Mouse (Mus musculus) lung, postnatal 0 days (tissue): ENCODE measurements at regions not wholly inside any gene's neighbourhood (a gene's known extent, or its start where the extent isn't known, plus 50 kb on each side); places are given as distances from the start of the nearest gene placed in this dataset.

ENCODE experiments used
- CTCF ChIP-seq: IDR thresholded peaks from 2 replicates; pipeline ENCODE4 v1.5.1; 2016; ENCODE audit warnings: antibody characterized with exemption, mild to moderate bottlenecking
- EP300 ChIP-seq: IDR thresholded peaks from 2 replicates; pipeline ENCODE4 v1.6.1; 2016; ENCODE audit warnings: antibody characterized with exemption, mild to moderate bottlenecking, control low read depth

GRCm38 (mm10) chr13:25933246-25933645, 662.9 kb upstream of the Nrsn1 start:
- TF ChIP-seq CTCF (no peak), EP300 (no peak)
